Mouse (Mus musculus): ENCODE data around the gene Usf2.
"Not testable (repeated sequence)": the region's sequence is repeated elsewhere in the genome, so short reads cannot be mapped to it uniquely, and the experiment has no call there.

Gene Usf2

DNA sequence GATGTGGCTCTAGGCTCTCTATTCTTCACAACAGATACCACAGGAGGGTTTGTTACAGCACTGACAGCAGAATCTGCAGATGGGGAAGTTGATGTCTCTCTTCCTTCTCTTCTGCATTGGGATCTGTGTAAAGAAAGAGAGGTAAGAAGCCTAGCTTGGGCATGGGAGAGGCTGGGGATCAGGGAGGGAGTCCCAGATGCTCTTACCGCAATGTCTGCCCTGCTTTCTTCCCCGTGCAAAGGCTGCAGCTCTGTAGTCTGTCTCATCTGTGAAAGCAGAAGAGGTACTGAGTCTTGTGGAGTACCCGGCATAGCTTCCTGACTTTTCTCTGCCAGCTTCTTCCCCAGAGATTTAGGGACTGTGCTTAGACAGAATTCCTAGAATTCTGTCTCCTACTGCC is 34.1 kb downstream of the Usf2 start:
- in situ Hi-C loops (cut with MboI; ENCODE audit: low sequenced_read_pairs), result not testable (repeated sequence)

GRCm38 (mm10) chr7:30920217-30920616 is 36.4 kb downstream of the Usf2 start:
- in situ Hi-C loops (cut with MboI; ENCODE audit: low sequenced_read_pairs), result no loop called here

- in situ Hi-C loops (cut with MboI; ENCODE audit: low sequenced_read_pairs), result no loop called here
These were observed 39.4 kb downstream of the Usf2 start for GRCm38 (mm10) chr7:30917219-30917618.

DNA sequence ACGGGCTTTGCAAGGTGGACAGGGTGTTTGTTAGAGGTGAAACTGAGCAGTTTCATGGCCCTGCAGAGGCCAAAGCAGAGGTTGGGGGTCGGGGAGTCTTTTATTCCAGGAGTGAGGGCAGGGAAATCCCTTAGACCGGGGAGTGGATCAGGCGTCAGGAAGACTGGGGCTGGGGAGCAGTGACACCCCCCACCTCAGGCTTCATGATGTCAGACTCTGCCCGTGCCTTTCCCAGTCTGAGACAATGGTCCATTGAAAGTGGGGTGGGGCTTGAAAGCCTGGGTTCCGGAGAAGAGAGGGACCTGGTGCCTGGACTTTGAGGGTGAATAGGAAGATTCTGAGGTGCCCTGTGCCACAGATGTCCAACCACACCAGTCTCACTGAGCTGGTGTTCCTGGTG is 39.9 kb downstream of the Usf2 start:
- in situ Hi-C loops (cut with MboI; ENCODE audit: low sequenced_read_pairs), result no loop called here

GRCm38 (mm10) chr7:30914732-30915131 is 41.9 kb downstream of the Usf2 start, which contains the start of gene Mag:
Mag (minus strand) TSS chr7:30914873.
- in situ Hi-C loops (cut with MboI; ENCODE audit: low sequenced_read_pairs), result no loop called here

GRCm38 (mm10) chr7:30909773-30910172 is 46.8 kb downstream of the Usf2 start:
- in situ Hi-C loops (cut with MboI; ENCODE audit: low sequenced_read_pairs), result no loop called here

DNA sequence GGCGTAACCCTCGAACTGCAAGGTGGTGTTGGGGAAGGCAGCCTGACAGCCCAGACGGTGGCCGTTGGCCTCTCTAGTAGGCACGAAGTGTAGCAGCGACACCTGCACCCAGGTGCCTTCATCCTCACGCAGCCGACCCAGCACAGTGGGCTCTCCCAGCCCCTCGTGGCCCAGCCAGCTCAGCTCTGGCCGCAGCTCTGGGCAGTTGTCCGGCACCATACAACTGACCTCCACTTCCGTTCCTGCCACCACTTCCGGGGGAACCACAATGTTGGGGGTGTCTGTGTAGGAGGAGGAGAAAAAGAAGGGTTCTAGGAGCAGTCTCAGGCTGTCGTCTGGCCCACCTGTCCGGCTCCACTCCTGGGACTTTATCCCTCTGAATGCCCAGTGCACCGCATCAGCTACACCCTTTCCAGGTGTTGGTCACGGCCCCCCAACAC is 47.6 kb downstream of the Usf2 start:
- in situ Hi-C loops (cut with MboI; ENCODE audit: low sequenced_read_pairs), result no loop called here

DNA sequence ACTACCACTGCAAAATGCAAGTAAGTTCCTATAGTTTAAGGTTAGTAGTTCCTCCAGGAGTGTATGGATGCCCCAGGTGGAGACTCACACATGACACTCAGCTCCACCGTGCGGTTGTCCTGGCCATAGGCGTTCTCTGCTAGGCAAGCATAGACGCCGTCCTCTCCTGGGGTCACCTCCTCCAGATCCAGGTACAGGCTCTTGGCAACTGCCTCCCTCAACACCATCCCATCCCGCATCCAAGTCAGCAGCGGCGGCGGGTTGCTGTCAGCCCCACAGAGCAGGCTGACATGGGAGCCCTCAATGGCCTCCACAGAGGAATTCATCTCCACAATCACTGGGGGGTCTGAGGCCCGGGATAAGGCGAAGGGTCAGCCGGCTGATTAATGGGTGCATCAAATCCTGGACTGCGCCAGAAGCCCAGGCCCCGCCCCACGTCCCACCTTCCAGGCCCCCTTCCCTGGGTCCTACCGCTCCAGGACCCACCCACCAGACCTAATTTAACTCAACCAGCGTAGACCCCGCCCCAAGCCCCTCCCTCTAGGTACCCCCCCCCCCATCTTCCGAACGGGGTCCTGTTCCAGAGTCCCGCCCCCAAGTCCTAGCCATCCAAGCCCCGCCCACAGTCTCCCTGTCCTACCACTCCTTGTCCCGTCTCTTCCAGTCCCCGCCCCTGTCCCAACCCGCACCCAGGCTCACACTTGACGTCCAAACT is 48.2 kb downstream of the Usf2 start:
- in situ Hi-C loops (cut with MboI; ENCODE audit: low sequenced_read_pairs), result no loop called here

- in situ Hi-C loops (cut with MboI; ENCODE audit: low sequenced_read_pairs), result no loop called here
These were observed 52.6 kb downstream of the Usf2 start for GRCm38 (mm10) chr7:30904042-30904441.

Data from CH12F3 (cell line).